Mouse (Mus musculus) adrenal gland, adult 8-10 months (tissue): ENCODE measurements around the gene Cks1b. TPM values are rescaled to one million over a fixed set of nuclear protein-coding genes. Genes with fewer than 3 reads are reported as not detected.
A peak's percentile ranks its signal among the peaks of the same experiment; 100 is the strongest.
"Not testable (repeated sequence)": the region's sequence is repeated elsewhere in the genome, so short reads cannot be mapped to it uniquely, and the experiment has no call there.

Source experiments
- DNase-seq: peaks from one replicate; pipeline ENCODE4 v3.0.0; 2022
- total RNA-seq, 4 experiments: library from RNA; stranded (reverse); gene quantifications; 2 replicates each; pipeline ENCODE4 v1.2.4; 2022

Gene Cks1b
- 10 to 100 TPM; 20.3 to 33.2 (median 27.4) TPM for total RNA-seq

DNA sequence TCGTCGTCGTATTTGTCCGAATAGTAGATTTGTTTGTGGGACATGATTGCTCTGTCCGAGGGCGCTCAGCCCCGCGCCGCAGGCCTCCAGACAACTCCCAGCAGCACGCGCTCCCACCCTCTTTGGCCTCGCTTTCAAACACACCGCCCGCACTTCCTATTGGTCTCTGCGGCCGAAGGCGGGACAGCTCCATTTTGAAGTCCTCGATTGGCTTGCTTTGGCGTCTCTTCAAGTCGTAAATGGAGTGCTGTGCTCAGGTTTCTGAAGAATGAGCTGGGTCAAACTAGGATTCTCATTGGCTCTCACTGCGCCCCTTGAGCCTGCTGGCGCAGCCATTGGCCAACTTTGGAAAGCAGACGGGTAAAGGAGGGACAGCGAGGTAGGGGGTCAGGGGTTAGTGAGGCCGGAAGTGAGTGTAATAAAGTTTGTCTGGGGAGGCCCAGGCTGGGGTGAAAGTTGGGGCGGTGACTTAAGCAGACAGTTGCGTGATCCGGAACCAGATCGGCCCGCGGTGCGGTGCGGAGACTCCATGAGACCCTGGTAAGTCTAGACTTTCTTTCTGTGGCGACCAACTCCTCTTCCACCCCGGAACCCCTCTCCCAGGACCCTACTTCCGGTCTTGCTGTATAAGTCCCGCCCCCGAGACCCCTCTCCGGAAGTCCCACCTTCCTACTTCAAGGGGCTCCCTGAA, at the start of gene Cks1b, which contains the start of gene Shc1:
Cks1b (minus strand) TSS at position 214 of the 691 bp plus-strand sequence.
Shc1 (plus strand) TSS at position 274 of the 691 bp plus-strand sequence.
- peak; percentile 98 for DNase-seq

DNA sequence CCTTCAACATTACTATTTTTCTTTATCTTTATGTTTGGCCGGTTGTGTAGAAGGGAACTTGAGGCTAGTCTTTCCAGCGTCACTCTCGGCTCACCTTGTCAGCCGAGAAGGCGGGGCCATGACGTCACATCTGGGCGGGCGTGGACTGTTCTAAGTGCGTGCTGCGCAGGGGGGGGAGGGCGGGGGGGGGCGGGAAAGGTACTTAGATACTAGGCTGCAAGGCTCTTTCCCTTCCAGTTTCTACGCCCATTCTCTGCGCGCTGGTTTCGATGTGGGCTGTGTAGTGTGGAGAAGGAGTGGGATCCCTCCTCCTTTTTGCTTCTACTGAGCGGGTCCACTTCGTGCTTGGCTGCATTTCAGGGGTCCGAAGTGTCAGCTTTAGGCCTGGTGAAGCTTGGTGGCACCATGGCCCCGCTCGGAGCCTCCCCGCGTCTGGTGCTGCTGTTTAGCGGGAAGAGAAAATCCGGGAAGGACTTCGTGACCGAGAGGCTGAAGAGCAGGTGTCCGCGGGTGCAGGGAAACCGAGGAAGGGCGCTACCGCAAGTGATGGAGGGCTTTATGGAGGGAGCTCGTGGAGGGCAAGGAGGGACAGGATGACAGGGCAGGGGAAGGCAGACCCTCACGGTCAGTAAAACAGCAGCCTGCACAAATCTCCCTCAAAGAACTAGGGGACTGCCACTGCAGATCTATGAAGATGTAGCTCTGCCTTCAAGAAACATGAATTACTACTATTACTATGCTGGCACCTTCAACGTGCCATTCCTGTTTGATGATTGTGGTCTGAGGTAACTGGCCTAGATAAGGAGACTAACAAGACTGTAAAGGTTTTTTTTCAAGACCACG, 41.0 kb upstream of the Cks1b start:
- DNase-seq: peak; percentile 83

DNA sequence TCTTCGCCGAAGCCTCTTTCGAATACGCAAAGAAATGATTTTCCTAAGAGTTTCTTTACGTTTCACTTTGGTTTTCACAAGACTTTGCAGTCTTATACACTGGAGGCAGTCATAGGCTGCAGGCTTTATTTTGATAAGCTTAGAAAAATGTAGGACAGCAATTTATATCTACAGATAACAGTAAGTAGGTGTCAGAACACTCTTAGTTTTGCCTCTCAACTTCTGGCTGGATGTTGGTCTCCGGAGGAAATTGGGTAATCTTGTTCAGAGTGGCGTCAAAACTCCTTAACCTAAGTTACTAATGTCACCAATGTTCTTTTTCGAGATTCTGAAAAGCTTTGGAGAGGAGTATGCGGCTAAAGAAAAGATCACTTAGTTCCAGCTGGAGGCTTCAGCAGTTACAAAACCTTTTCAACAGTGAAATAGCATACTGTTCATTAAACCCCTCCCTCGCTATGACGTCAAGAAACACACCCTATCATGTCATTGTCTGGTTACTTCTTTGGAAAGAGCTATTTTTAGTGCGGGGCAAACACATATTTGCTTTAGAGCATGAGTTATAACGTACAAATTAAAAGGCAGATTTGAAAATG, 40.3 kb upstream of the Cks1b start:
- no peak for DNase-seq

DNA sequence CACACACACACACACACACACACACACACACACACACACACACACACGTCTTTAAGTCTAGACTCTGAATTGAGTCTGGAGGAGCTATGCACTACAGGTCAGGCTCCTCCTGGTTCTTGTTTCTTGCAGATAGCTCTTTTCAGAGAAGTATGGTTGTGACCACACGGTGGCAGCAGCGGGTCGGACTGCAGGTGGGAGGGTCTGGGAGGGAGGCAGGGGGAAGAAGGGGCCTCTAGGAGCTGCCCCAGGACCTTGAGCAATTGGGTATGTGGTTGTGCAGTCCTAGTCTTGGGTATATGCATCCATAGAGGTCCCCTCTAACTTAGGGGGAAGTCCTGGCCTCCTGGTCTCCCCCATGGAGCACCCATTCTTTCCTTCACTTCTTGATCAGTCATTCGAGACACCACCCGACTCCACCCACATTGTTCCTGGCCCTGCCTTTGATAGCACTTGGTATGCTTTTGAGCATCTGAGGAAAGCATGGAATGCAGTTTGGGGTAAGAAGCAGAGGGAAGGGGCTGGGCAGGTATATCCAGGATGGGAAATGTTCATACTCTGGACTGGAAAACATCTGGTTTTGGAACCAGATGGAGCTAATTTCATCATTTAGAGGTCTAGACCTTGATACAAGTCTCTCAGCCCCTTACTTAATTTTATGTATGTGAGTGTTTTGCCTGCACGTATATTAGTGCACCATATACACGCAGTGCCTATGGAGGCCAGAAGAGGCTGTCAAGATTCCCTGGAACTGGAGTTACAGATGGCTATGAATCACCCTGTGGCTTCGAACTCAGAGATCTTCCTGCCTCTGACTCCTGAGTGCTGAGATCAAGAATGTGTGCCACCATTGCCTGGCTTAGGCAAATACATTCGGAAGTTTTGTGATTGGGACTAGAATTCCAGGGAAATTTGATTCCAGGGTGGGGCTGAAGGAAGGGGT, 38.8 kb upstream of the Cks1b start:
- no peak for DNase-seq

DNA sequence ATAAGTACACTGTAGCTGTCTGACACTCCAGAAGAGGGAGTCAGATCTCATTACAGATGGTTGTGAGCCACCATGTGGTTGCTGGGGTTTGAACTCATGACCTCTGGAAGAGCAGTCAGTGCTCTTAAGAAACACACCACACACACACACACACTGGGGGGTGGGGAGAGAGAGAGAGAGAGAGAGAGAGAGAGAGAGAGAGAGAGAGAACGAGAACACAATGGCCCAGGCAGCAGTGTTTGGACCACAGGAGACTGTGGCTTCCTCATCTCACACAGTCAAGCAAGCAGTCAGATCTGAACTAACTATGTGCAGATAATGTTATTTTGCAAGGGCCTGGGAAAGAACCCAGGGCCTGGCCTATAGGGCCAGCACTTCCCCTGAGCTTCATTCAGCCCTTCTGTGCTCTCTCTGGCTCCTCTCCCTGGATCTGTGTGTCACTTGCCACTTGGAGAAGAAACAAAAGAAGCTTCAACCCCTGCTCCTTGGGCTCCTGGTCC, 37.7 kb upstream of the Cks1b start:
- no peak for DNase-seq

DNA sequence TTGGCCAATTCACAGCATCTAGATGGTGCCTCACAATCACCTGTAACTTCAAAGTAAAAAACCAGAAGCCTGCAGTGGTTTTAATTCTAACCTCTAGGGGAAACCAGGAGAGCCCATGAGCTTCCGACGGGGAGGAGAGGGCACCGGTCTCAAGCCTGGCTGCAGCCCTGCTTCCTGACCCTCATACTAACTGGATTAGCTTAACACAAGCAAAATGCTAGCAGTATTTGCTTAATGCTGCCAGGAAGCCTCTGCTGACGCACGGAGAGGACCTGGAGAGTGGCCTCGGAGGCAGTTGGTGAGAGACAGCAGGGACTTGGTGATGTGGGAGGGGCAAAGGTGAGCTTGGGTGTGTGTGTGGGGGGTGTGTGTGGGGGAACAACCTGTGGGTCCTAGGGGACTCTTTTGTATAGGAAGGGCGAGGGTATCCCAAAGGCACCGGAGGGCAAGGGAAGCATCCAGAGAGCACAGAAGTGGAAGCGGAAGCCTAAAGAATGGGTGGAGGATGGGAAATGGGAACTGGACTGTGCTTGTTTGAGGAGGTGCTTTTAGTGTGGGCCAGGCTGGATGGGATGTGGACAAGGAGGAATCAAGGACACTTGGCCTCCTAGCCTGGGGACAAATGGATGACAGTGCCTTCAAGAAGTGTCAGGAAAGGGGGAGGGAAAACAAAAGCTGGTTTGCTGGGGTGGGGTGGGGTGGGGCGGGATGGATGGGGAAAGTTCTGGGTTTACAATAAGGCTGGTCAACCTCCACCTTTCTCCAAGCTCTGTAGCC, 36.4 kb upstream of the Cks1b start, which contains the start of gene Pmvk:
Pmvk (plus strand) TSS at position 141 of the 777 bp plus-strand sequence.
- no peak for DNase-seq

DNA sequence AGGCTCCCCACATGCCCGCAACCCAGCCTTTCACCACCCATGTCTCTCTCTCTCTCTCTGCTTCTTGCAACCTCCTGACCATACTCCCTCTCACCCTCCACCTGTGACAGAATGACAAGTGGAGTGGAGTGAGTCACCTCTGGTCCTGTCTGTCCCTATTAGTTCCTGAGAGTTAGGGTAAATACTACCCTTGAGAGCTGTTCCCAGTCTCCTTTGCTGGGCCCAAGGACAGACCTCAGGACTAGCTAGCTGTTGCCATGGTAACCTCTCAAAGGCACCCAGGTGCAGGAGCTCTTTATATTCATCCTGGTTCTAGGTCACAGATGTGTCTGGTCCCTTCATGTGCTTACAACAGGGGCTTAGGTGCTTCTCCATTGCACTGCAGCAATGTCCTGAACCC, 33.7 kb upstream of the Cks1b start:
- no peak for DNase-seq

DNA sequence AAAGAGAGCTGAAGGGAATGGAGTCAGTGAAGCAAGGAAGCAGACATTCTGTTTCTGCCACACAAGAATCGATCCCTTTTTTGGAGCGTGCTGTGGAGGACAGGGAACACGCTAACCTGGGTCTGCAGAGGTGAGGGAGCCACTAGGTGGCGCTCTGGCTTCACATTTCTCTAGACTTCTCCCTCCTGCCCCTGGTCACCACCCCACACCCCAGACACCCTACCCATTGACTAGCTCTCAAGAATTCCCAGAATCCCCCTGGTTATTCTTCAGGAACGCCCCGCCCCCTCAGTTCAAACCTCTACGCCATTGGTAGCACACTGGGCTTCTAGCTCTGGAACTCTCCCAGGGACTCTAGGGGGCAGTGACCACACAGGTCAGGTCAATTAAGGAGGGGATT, 31.4 kb upstream of the Cks1b start:
- no peak for DNase-seq

DNA sequence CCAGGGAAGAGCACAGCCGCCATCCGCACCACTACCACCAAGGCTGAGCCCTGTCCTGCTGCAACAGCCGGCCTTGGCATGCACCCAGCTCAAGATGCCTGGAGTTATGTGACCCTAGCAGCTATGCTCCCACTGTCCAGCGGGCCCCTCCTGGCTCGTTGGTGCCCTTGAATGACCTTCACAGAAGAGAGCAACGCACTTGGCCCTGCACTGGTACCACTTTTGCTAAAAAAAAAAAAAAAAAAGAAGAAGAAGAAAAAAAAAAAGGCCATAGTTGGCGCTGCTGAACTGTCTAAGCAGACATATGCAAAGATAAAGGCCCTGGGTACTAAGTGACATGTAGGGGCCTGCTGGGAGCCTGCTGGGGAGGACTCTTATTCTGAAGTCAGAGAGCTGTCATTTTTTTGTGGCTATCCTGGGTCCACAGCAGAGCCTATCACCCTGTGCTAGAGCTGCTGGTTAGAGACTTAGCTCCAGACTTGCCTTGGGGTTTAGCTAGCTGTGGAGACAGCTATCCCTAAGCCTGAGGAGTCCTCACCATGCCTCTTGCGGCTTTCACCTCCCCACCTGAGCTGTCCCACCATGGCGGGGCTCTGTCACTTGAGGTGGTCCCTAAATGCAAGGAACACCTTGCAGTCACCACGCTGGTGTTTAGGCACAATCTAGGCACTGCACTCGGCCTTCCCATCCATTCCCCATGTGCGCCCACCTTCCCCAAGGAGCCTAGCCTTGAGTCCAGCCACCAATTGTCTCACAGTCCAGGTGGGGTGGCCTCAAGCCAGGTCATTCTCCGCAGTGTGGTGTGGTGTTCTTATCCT, 30.7 kb upstream of the Cks1b start:
- no peak for DNase-seq

DNA sequence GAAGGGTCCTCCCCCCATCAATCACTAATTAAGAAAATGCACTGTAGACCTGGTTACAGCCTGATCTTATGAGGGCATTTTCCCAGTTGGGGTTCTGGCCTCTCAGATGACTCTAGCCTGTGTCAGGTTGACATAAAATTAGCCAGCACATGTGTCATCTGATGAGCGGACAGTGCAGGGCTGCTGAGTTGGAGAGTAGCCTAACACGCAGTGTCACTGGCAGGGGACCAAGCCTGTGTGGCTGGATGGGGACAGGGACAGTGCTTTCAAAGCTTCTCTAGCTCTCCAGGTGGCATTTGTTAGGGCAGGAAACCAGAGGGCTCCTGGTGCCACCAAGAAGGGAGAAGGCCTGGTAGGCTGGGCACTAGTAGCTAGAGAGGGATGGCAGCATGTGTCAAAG, 22.5 kb upstream of the Cks1b start:
- DNase-seq: no peak

DNA sequence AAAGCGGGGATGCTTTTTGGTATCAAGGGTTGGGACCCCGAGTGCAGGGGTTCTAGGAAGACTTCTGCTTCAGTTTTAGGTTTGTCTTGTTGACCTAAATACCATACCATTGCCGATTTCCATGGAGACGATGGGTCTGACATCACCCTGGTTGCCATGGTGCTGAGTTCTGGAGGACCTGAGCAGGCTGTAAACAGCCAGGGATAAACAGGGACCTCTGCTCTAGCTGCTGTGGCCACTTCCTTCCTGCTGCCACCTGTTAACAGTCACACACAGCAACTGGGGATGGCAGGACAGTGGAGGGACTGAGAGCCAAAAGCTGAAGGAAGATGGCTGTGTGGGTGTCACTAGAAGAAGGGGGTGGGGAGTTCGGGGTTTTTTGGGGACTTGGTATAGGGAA, 19.1 kb upstream of the Cks1b start:
- DNase-seq: no peak

DNA sequence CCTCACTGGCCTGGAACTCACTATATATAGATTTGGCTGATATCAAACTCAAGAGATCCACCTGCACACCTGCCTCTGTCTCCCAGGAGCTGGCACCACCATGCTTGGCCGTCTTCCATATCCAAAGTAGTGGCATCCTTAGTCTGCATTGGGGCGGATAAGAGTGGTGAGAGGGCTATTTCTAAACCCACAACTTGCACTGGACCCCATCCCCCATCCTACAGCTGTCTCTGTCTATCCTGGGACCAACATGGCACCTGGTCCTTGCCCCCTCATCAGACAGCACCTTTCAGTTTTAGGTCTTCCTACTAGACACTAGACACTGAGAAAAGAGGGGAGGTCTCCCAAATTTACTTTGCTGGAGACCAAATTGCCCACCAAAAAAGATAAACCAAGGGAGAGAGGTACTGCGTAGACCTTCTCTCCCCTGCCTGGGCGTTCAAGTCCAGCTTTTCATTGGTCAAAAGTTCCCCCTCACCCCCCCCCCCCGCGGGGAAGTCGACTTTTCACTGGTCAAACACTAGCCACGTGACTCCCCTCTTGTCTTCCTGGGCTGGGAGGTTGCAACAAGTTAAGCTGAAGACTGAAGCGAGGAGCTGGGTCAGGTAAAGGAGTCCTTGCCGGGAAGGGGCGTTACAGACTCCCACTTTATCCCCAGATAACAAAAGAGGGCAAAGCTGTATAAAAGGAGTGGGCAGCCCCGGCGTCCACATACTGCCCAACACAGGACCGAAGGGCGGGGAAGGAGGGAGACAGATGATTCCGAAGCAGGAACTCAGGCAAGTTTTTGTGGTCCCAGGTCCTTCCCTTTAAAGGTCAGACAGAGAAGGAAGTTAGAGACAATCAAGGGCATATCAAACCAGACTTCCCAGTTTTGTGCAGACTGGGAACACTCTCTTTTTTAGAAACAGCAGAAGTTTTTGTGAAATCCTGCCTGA, 18.3 kb upstream of the Cks1b start, which contains the start of gene Pbxip1:
Pbxip1 (plus strand) TSS at position 531 of the 938 bp plus-strand sequence.
- no peak for DNase-seq

DNA sequence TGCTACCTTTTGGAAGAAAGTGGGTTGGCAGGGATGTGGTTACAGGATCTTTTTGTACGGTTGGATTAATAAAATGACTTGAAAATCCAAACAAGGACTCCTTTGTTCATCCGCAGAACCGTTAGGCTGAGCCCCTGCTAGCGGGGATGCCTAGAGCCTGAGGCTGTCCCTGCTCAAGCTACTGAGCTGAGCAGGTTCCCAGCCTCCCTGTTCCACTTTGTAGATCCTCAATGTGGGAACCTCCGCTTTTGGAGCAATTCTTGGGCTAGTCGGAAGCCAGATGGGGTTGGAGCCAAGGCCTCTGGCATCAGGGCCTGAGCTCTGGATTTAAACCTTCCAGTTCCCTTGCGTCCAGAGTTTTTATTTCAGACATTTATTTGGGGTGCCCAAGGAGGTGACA, 16.9 kb upstream of the Cks1b start:
- no peak for DNase-seq

DNA sequence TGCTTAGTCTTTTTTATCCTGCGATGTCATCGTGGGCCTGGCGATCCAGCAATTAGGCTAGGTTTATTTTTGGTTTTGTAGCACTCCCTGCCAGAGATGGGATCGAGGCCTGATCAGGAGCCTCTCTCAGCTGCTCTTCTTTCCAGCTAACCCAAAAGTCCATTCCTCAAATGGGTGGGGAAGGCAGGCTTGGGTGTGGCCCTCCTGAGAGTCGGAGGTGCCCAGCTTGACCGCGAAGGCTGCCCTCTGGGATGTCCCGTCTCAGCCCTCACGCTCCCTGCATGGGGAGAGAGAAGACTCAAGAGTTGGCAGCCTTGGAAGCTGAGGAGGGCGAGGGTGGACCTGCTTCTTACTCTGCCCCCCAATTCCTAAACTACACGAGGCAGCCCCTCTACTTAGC, 16.3 kb upstream of the Cks1b start:
- DNase-seq: no peak

DNA sequence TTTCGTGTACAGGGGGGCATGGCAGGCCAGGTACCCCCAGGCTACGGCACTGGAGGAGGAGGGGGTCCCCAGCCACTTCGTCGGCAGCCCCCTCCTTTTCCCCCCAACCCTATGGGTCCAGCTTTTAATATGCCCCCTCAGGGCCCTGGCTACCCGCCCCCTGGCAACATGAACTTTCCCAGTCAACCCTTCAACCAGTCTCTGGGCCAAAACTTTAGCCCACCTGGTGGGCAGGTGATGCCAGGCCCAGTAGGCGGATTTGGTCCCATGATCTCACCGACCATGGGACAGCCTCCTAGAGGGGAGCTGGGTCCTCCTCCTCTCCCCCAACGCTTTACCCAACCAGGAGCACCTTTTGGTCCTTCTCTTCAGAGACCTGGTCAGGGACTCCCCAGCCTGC, 14.4 kb upstream of the Cks1b start:
- DNase-seq: no peak

DNA sequence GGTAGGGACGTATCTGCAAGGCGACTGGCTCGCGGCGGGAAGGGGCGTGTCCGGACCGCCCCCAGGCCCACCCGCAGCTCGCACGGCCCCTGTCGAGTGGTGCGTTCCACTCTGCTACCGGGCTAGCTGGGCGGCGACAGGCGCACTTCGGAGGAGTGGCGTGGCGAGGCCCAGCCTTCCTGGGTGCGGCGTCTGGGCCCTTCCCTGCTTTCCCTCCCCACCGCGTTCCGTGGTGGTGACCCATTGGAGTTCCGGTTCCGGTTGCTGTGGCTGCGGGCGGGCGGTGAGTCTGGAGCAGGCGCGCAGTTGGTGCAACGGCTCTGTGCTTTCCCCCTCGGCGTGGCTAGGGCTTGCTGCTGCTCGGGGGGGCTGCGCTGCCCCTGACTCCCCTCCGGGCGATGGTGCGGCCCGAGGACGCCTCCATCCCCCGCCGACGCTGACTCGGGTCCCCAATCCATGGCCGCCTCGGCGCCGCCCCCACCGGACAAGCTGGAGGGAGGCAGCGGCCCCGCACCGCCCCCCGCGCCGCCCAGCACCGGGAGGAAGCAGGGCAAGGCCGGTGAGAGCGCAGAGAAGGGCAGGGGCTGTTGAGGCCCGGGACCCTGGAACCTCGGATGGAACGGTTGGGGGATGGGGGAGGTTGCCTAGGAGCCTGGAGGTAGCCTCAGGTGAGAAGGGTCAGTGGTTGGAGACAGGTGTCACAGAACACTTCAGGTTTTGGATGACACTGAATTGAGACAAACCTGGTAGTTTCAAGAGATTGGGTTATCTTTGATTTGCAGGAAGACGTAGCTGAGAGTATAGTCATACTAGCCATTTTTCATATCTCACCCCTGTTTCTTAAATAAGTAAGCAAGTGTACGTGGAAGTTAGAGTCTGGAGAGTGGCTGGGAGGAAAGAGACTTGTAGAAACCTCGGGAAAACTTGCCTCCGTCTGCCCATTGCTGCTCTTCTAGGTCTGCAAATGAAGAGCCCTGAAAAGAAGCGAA, 12.3 kb upstream of the Cks1b start, which contains the start of gene Pygo2:
Pygo2 (plus strand) TSS at position 44 of the 989 bp plus-strand sequence.
- DNase-seq: peak; percentile 96

DNA sequence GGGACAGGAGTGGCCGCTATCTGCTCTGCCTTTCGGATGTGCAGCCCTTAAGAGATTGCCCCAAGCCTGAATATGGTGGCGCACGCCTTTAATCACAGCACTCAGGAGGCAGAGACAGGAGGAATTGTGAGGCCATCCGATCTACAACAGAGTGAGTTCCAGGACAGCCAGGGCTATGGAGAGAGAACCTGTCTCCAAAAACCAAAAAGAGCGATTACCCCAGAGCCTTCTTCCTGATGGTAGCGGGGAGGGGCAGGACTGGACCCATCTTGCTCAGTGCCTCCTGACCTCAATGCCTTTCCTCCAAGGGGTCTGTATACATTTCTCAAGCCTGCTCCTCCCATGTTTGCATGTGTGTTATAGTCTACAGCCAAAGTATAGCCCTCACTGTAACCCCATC, 10.8 kb upstream of the Cks1b start:
- DNase-seq: not testable (repeated sequence)

DNA sequence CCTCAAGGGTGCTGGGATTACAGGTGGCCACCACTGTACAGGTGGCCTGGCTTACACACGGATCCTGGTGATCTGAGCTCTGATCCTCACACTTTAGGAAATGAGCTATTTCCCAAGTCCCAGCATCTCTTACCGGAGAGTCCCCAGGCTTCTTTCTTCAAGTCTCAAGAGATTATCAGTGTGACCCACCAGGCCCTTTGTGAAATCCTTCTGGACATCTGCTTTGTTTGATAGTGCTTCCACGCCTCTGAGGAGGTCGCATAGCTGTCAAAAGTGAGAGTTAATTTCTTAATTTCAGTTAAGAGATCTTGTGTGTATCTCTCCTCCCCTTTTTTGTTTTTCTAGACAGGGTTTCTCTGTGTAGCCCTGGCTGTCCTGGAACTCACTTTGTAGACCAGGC, 7.7 kb upstream of the Cks1b start:
- DNase-seq: no peak
